Mouse (Mus musculus): Measurements from ENCODE around the gene Macrod2.
A peak's percentile ranks its signal among the peaks of the same experiment; 100 is the strongest.
"Not testable (repeated sequence)": the region's sequence is repeated elsewhere in the genome, so short reads cannot be mapped to it uniquely, and the experiment has no call there.

Gene Macrod2

DNA sequence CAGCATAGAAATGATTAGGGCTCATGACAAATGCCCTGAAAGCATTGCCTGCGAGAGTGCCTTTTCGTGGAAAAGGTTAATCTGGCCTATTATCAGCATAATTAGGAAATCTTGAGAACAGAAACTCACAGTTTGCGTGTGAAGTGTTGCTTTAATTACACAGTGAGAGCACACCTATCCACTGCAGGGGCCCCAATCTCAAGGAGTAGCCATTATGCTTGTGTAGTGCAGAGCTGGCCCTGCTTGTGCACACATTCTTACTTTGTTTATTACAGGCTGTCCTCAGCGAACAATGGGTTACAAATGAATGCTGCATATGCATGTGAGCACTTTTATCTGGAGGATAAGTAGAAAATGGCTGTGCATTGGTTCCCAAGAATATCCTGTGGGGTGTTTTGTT, 308.3 kb downstream of the Macrod2 start:
- DNase-seq (ENCODE audit: low spot score): no peak

DNA sequence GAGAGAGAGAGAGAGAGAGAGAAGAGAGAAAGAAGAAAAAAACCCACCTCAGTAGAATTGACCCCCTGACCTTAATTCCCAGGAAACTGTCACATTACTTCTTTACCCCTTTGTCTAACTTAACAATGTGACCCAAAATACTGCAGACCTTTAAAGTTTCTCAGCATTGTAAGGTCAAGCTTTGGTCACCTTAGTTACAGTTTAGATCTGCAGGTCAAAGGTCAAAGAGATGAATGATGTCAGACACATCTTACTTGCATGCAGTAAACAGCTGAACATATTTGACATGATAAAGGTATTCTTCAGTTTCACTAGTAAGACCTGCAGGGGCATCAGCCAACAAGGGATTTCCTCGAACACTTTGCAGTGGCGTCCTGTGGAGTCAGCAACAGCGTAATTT, 309.0 kb downstream of the Macrod2 start:
- DNase-seq (ENCODE audit: low spot score): no peak

GRCm38 (mm10) chr2:140705278-140705677, 310.2 kb downstream of the Macrod2 start:
- DNase-seq (ENCODE audit: low spot score): no peak

DNA sequence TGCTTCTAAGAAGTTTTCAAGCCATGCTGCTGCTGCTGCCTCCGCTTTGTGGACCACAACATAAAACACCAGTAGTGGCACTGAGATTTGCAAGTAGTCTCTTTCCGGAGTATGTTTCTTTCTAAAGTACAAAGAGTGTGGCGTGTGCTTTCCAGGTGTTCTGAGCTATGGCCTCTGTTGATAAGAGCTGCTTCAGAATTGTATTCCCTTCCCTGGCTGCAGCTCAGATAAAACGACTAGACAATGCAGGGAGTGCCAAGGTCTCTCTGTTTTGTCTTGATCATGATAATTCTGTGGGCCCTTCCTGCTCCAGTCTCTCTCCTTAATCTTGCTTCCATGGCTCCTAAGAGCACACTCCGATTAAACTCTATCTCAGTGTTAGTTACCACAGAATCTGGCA, 312.4 kb downstream of the Macrod2 start:
- no peak for DNase-seq (ENCODE audit: low spot score)

DNA sequence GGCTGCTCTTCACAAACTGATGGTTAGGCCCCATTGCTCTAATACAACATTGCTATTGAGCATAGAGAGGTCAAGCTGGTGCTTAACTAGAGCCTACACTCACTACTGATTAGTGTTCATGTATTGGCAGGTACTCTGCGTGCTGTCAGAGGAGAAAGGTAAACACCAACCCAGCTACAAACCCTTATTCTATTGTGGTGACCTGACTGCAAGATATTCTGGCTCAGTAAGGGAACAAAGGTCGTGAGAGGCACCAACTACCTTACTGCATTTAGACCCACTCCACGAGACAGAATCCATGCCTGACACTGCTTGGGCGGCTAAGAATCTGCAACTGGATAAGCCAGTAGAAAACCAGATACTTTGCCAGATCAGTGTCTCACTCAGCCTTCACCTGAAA, 320.7 kb downstream of the Macrod2 start:
- no peak for DNase-seq (ENCODE audit: low spot score)

GRCm38 (mm10) chr2:140717407-140717806, 322.3 kb downstream of the Macrod2 start:
- no peak for DNase-seq (ENCODE audit: low spot score)

DNA sequence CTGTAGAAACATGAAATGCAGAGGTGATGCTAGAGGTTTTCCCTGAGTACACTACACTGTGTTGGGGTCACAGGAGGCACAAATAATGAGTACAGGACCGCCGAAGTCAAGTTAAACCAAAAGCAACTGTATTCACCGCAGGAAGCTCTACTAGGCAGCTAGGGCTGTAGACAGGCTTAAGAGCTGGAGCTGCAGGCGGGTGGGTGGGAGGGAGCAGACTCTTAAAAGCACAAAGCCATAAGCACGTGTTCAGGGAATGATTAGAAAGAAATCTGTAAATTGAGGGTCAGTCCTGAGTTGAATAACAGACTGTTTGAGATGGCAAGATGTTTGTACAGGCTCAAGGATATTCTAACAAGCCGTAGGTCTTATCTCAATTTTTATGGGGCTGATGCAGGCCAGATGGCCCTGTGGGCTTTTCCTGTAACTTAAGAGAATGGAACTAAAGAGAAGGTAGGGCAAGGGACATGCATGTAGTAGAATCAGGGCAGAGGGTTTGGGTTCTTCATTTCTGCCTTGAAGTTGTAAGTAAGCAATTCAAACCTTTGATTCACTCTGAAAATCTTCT, 337.6 kb downstream of the Macrod2 start:
- no peak for DNase-seq (ENCODE audit: low spot score)

DNA sequence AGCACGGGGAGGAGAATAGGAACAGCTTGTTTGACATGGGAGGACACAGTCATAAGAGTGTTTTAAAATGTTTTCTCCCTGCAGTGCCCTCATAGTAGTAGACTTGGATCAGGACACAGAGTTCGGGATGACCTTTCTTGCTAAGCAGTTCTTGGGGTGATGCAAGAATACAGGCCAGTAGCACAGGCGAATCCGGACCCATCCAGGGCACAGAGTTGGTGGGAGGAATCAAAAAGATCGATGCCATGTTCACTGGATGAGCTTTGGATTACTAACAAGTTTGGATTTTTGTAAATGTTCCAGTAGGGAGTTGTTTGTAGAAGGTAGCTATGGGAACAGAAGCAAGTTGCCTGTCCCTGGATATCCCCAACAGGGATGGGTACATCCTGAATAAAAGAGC, 345.4 kb downstream of the Macrod2 start:
- DNase-seq (ENCODE audit: low spot score): no peak

GRCm38 (mm10) chr2:140742954-140743353, 347.8 kb downstream of the Macrod2 start:
- not testable (repeated sequence) for DNase-seq (ENCODE audit: low spot score)

DNA sequence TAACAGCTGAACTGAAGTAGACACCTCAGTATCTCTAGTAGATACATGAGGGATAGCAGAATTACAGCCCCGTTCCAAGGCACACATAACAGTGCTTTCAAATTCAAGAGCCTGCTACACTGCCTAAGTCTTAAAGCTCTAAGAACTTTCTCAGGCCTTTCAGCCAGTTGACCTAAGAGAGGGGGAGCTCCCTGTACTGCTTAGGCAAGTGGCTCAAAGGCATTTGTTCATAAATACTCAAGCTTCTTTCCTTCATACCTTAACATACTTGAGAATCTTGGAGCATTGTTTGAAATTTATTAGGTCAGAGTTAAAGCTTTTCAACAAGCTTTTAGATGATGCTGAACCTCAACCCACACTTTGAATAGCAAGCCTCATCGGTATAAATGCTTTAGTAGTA, 363.8 kb downstream of the Macrod2 start:
- no peak for DNase-seq (ENCODE audit: low spot score)

DNA sequence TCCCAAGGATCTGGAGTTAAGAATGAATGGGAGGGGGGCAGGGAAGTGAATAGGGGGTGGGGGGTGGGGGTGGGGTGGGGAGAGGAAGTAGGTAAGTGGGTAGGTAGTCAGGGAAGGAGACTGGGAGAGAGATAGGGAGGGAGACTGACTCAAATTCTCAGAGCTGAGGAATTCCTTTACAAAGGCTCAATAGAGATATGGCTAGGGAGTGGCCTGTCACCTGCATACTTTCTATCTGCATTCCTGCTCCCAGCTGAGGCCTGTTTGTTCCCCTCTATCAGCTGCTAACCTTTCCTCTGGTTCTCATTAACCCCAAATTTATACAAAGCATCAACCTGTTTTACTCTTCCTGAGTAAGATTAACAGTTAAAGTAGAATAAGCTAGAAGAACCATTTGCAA, 364.6 kb downstream of the Macrod2 start:
- DNase-seq (ENCODE audit: low spot score): no peak

- DNase-seq (ENCODE audit: low spot score): no peak
Observed at GRCm38 (mm10) chr2:140760137-140760536, 365.0 kb downstream of the Macrod2 start.

DNA sequence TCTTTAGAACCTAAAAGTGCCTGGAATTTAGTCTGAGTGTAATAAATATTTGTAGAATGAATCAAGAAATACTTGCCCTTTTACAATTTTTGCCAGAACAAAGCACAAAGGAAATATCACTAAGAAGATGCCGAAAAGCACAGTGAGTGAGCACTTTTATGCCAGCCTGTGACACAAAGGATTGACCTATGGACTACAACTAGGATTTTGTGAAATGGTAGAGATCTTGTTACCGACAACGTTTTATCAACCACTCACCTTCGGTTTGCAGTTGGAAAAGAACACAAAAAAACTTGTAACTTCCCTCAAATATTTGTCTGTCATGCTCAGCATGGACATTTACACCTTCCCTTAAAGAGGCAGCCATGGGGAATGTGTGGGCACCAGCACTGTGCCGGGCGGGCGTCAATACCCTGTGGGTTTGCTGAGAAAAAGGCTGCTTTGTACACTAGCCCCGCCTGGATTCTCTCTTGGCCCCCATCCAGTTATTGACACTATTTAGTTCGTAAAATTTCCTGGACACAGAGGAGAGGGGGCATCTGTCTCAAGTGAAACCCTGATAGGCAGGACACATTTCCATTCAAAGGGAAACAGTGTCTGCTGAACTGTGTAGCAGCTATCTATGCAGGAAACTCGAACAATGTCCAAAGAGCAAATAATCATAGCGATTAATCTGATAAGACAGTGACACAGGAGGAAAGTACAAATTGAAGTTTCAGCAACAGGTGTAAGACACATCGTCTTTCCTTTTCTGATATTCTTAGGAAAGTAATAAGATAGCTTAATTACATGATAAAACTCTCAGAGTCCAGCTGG, 368.2 kb downstream of the Macrod2 start:
- DNase-seq (ENCODE audit: low spot score): no peak

GRCm38 (mm10) chr2:140769473-140769872, 374.4 kb downstream of the Macrod2 start:
- no peak for DNase-seq (ENCODE audit: low spot score)

GRCm38 (mm10) chr2:140772825-140773224, 377.7 kb downstream of the Macrod2 start:
- DNase-seq (ENCODE audit: low spot score): no peak

GRCm38 (mm10) chr2:140773456-140773855, 378.3 kb downstream of the Macrod2 start:
- no peak for DNase-seq (ENCODE audit: low spot score)

- no peak for DNase-seq (ENCODE audit: low spot score)
Observed at GRCm38 (mm10) chr2:140774808-140775370, 379.8 kb downstream of the Macrod2 start.

DNA sequence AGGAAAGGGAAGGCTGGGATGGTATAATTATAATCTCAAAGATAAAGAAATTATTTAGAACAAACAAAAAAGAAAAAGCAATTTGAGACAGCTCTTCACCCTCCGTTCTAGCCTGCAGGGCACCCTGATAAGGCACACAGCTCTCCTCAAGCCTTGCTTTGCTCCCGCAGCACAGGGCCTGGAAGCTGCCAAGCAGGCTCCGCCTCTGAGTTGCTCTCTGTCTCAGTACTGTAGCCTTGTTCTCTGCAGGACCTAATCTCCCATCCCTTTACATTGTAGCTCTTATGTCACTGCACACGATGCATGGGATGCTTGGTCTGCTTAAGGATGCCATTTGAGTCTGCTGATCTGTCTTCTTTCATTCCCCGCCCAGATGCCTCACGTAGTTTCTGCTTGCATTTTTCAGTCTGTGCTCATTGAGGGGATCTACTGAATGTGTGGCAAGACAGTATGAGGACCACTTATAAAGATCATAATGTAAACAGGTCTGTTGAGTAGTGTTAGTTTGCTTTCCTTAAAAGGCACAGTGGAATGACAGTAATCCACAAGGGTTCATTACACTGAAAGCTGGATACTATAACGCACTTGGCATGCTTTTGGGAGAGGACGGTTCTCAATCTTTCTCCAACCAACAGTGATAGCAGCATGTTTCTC, 380.5 kb downstream of the Macrod2 start:
- peak; percentile 10 for DNase-seq (ENCODE audit: low spot score)

- DNase-seq (ENCODE audit: low spot score): no peak
Observed at GRCm38 (mm10) chr2:140778212-140778611, 383.1 kb downstream of the Macrod2 start.

DNA sequence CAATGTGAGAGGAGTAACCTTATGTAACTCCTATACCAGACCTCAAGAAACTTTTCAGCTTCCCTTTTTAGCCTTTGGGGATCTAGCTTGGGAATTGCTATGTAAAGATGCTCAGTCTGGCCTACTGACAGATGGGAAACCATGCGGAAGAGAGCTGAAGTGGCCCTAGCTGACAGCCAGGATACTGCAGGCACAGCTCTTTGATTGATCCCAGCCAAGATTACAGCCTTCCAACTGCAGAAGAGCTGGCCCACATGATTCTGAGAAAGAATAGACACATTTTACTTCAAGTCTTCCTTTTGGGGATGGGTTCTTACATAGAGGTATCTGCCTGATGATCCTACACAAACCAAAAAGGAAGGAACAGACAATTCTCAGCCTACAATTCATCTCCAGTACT, 387.9 kb downstream of the Macrod2 start:
- DNase-seq (ENCODE audit: low spot score): no peak

- DNase-seq (ENCODE audit: low spot score): no peak
Observed at GRCm38 (mm10) chr2:140784626-140785025, 389.5 kb downstream of the Macrod2 start.

- DNase-seq (ENCODE audit: low spot score): no peak
Observed at GRCm38 (mm10) chr2:140790363-140790762, 395.3 kb downstream of the Macrod2 start.
